Mouse (Mus musculus): ENCODE data around the gene Psma7. TPM values are rescaled to one million over a fixed set of nuclear protein-coding genes. Genes with fewer than 3 reads are reported as not detected.

Gene Psma7
- polyA plus RNA-seq, 1 experiment from 2014 or later, result 693 TPM

GRCm38 (mm10) chr2:180070481-180071453 is 28.5 kb upstream of the Psma7 start, which contains the start of gene Mtg2:
TSS of gene Mtg2 (plus strand) at chr2:180070588.
- H3K9ac ChIP-seq (replicated peaks), result peak within 1 kb of the TSS; percentile 73
- peak within 1 kb of the TSS; percentile 75 for H3K4me3 ChIP-seq (replicated peaks)
- peaks cover 21% of the 10 kb centered on the region for H3K36me3 ChIP-seq
- peaks cover 13% of the 10 kb centered on the region for H3K4me1 ChIP-seq (replicated peaks)
- H3K27me3 ChIP-seq, result no peaks in the 10 kb centered on the region
- H3K4me2 ChIP-seq, result peak within 1 kb of the TSS; percentile 89
- 6% methylated on average over 58 of the region's 58 CpGs for WGBS
- peak within 1 kb of the TSS; percentile 75 for H3K27ac ChIP-seq
- peak; percentile 89 for ATAC-seq (ENCODE audit: insufficient number of reproducible peaks, insufficient read depth, low FRiP score, low TSS enrichment, low read depth)
- H3K9me3 ChIP-seq, result no peaks in the 10 kb centered on the region

- WGBS, result 36% methylated on average over 20 of the region's 20 CpGs
- peaks cover 29% of the 10 kb centered on the region for H3K36me3 ChIP-seq
- H3K4me2 ChIP-seq, result peak overlapping the region; percentile 89
- H3K4me3 ChIP-seq (replicated peaks), result peak overlapping the region; percentile 75
- peak; percentile 41 for ATAC-seq (ENCODE audit: insufficient number of reproducible peaks, insufficient read depth, low FRiP score, low TSS enrichment, low read depth)
- H3K9ac ChIP-seq (replicated peaks), result peak overlapping the region; percentile 73
- peaks cover 13% of the 10 kb centered on the region for H3K4me1 ChIP-seq (replicated peaks)
- peak overlapping the region; percentile 75 for H3K27ac ChIP-seq
- no peaks in the 10 kb centered on the region for H3K27me3 ChIP-seq
- H3K9me3 ChIP-seq, result no peaks in the 10 kb centered on the region
Observed at GRCm38 (mm10) chr2:180069770-180070480, 27.7 kb upstream of the Psma7 start.

- no peak for ATAC-seq (ENCODE audit: insufficient number of reproducible peaks, insufficient read depth, low FRiP score, low TSS enrichment, low read depth)
- H3K9ac ChIP-seq (replicated peaks), result no peak overlapping the region
- H3K36me3 ChIP-seq, result peaks cover 80% of the 10 kb centered on the region
- no peaks in the 10 kb centered on the region for H3K9me3 ChIP-seq
- H3K27ac ChIP-seq, result no peak overlapping the region
- H3K4me2 ChIP-seq, result no peak overlapping the region
- WGBS, result 95% methylated on average over 11 of the region's 11 CpGs
- H3K4me3 ChIP-seq (replicated peaks), result no peak overlapping the region
- H3K4me1 ChIP-seq (replicated peaks), result no peaks in the 10 kb centered on the region
- H3K27me3 ChIP-seq, result no peaks in the 10 kb centered on the region
Observed at GRCm38 (mm10) chr2:180063338-180064131, 21.3 kb upstream of the Psma7 start.

- H3K36me3 ChIP-seq, result peaks cover 56% of the 10 kb centered on the region
- no peaks in the 10 kb centered on the region for H3K9me3 ChIP-seq
Observed at GRCm38 (mm10) chr2:180053001-180053400, 10.8 kb upstream of the Psma7 start.

GRCm38 (mm10) chr2:180051986-180052733 is 9.9 kb upstream of the Psma7 start:
- no peak overlapping the region for H3K4me3 ChIP-seq (replicated peaks)
- ATAC-seq (ENCODE audit: insufficient number of reproducible peaks, insufficient read depth, low FRiP score, low TSS enrichment, low read depth), result no peak
- H3K9me3 ChIP-seq, result no peaks in the 10 kb centered on the region
- no peaks in the 10 kb centered on the region; the same call in 1 of the 2 replicates for H3K4me1 ChIP-seq (replicated peaks)
- WGBS, result 91% methylated on average over 14 of the region's 14 CpGs
- H3K27me3 ChIP-seq, result no peaks in the 10 kb centered on the region
- peaks cover 51% of the 10 kb centered on the region for H3K36me3 ChIP-seq
- H3K27ac ChIP-seq, result no peak overlapping the region
- H3K4me2 ChIP-seq, result no peak overlapping the region
- no peak overlapping the region for H3K9ac ChIP-seq (replicated peaks)

More at GRCm38 (mm10) chr2:180053001-180053400, 10.8 kb upstream of the Psma7 start:
- no peak overlapping the region for H3K9ac ChIP-seq (replicated peaks)
- no peaks in the 10 kb centered on the region for H3K27me3 ChIP-seq
- no peak overlapping the region for H3K27ac ChIP-seq
- no peak for ATAC-seq (ENCODE audit: insufficient number of reproducible peaks, insufficient read depth, low FRiP score, low TSS enrichment, low read depth)
- H3K4me2 ChIP-seq, result no peak overlapping the region
- no peaks in the 10 kb centered on the region; the same call in 1 of the 2 replicates for H3K4me1 ChIP-seq (replicated peaks)
- no peak overlapping the region for H3K4me3 ChIP-seq (replicated peaks)
- 93% methylated on average over 9 of the region's 9 CpGs for WGBS

GRCm38 (mm10) chr2:180050986-180051385 is 8.8 kb upstream of the Psma7 start:
- no peak overlapping the region for H3K4me3 ChIP-seq (replicated peaks)
- no peak overlapping the region for H3K4me2 ChIP-seq
- H3K9me3 ChIP-seq, result no peaks in the 10 kb centered on the region
- no peaks in the 10 kb centered on the region for H3K27me3 ChIP-seq
- H3K9ac ChIP-seq (replicated peaks), result no peak overlapping the region
- ATAC-seq (ENCODE audit: insufficient number of reproducible peaks, insufficient read depth, low FRiP score, low TSS enrichment, low read depth), result no peak; the same call in 1 of the 2 replicates
- WGBS, result 27% methylated on average over 5 of the region's 5 CpGs
- peaks cover 49% of the 10 kb centered on the region for H3K36me3 ChIP-seq
- H3K4me1 ChIP-seq (replicated peaks), result no peaks in the 10 kb centered on the region; the same call in 1 of the 2 replicates
- H3K27ac ChIP-seq, result no peak overlapping the region

- WGBS, result 94% methylated on average over 18 of the region's 18 CpGs
- no peaks in the 10 kb centered on the region for H3K27me3 ChIP-seq
- peaks cover 14% of the 10 kb centered on the region for H3K4me1 ChIP-seq (replicated peaks)
- no peaks in the 10 kb centered on the region for H3K9me3 ChIP-seq
- no peak for ATAC-seq (ENCODE audit: insufficient number of reproducible peaks, insufficient read depth, low FRiP score, low TSS enrichment, low read depth)
- H3K4me2 ChIP-seq, result no peak overlapping the region
- no peak overlapping the region for H3K4me3 ChIP-seq (replicated peaks)
- no peak overlapping the region for H3K9ac ChIP-seq (replicated peaks)
- no peak overlapping the region for H3K27ac ChIP-seq
- H3K36me3 ChIP-seq, result peaks cover 21% of the 10 kb centered on the region
Observed at GRCm38 (mm10) chr2:180047980-180048635, 5.9 kb upstream of the Psma7 start.

- H3K9ac ChIP-seq (replicated peaks), result no peak overlapping the region; the same call in 1 of the 2 replicates
- H3K27ac ChIP-seq, result no peak overlapping the region
- no peak overlapping the region for H3K4me2 ChIP-seq
- no peak overlapping the region for H3K4me3 ChIP-seq (replicated peaks)
- no peaks in the 10 kb centered on the region for H3K27me3 ChIP-seq
- H3K36me3 ChIP-seq, result peaks cover 15% of the 10 kb centered on the region; the same call in 1 of the 2 replicates
- peaks cover 14% of the 10 kb centered on the region for H3K4me1 ChIP-seq (replicated peaks)
- ATAC-seq (ENCODE audit: insufficient number of reproducible peaks, insufficient read depth, low FRiP score, low TSS enrichment, low read depth), result no peak
- WGBS, result 95% methylated on average over 3 of the region's 3 CpGs
- H3K9me3 ChIP-seq, result no peaks in the 10 kb centered on the region
Observed at GRCm38 (mm10) chr2:180047580-180047979, 5.3 kb upstream of the Psma7 start.

- 60% methylated on average over 4 of the region's 4 CpGs for WGBS
- Histone ChIP-seq H3K9me3 (no peaks in the 10 kb centered on the region), H3K27ac (no peak overlapping the region), H3K4me1 (replicated peaks) (peaks cover 26% of the 10 kb centered on the region), H3K27me3 (no peaks in the 10 kb centered on the region), H3K36me3 (peaks cover 12% of the 10 kb centered on the region; the same call in 1 of the 2 replicates), H3K9ac (replicated peaks) (no peak overlapping the region), H3K4me2 (no peak overlapping the region), H3K4me3 (replicated peaks) (no peak overlapping the region)
- no peak for ATAC-seq (ENCODE audit: insufficient number of reproducible peaks, insufficient read depth, low FRiP score, low TSS enrichment, low read depth)
Observed at GRCm38 (mm10) chr2:180045283-180045682, 3.0 kb upstream of the Psma7 start.
